Comparison of ENCODE assay signal across 9 mouse cellular contexts in genomic region chr7:46845978-46846485, GRCm38 (mm10). TPM values are rescaled to one million over a fixed set of nuclear protein-coding genes. Genes with fewer than 3 reads are reported as not detected.
DNase-seq lines count a peak whose midpoint lies in the region; ATAC-seq and TF ChIP-seq lines count a peak whose summit lies in the region.
"Had no signal": no experiment of that assay in that cellular context is flagged by ENCODE, and none has a peak within 500 bp of the region (broad histone marks: within the 10 kb centered on the region; RNA-seq: fewer than 3 reads in every experiment).

No protein-coding gene starts in this region.

- TF ChIP-seq CTCF in midbrain, postnatal 0 days (IDR thresholded peaks at IDR 0.05), result no peak

- ATAC-seq in common myeloid progenitor, adult 5-6 weeks (replicated peaks; ENCODE audit: low read depth, poor library complexity, severe bottlenecking), result peak; percentile 54; the same call in 1 of the 2 replicates
- peak; percentile 43; the same call in 1 of the 2 replicates for ATAC-seq in limb, embryonic 14.5 days (ENCODE audit: low FRiP score, low read depth)
- ATAC-seq in midbrain, postnatal 0 days (ENCODE audit: low FRiP score), result peak; percentile 44

- no peak for TF ChIP-seq POLR2A in limb, embryonic 14.5 days (IDR thresholded peaks at IDR 0.05; ENCODE audit: borderline replicate concordance, extremely low read depth, insufficient read depth, insufficient read length)

- peak; percentile 62 for DNase-seq in gastrocnemius, adult 18-20 months (ENCODE audit: low spot score)
- no peak for DNase-seq in gastrocnemius, postnatal 25 days
- peak; percentile 85 for DNase-seq in CD4-positive helper T cell, adult 2 months (ENCODE audit: low read depth, low spot score)
- peak; percentile 34 to 55 for DNase-seq in gastrocnemius, postnatal 4 days (ENCODE audit: low spot score in 2 of 2)
- DNase-seq in limb, embryonic 14.5 days (ENCODE audit: low spot score), result peak; percentile 41
- DNase-seq in midbrain, postnatal 0 days (ENCODE audit: low spot score), result peak; percentile 28
- peak; percentile 73 for DNase-seq in thymus, postnatal 4 days

- H3K4me1 ChIP-seq in limb, embryonic 14.5 days (ENCODE audit: control insufficient read depth, insufficient read depth, low read length), result peaks cover 11% of the 10 kb centered on the region
- peaks cover 6% of the 10 kb centered on the region for H3K4me1 ChIP-seq in midbrain, postnatal 0 days (ENCODE audit: insufficient read depth, low read length)

- H3K9ac ChIP-seq in limb, embryonic 14.5 days (ENCODE audit: low read depth, low read length, severe bottlenecking), result peak overlapping the region; percentile 96
- peak overlapping the region; percentile 84 for H3K9ac ChIP-seq in midbrain, postnatal 0 days (replicated peaks; ENCODE audit: low read length, poor library complexity, severe bottlenecking)

- H3K27ac ChIP-seq in limb, embryonic 14.5 days (replicated peaks; ENCODE audit: low read depth, low read length), result peak overlapping the region; percentile 95
- peak overlapping the region; percentile 77 for H3K27ac ChIP-seq in midbrain, postnatal 0 days (ENCODE audit: low read depth, low read length)

- peak overlapping the region; percentile 82 for H3K4me2 ChIP-seq in limb, embryonic 14.5 days (replicated peaks; ENCODE audit: low read depth, low read length, severe bottlenecking)
- H3K4me2 ChIP-seq in midbrain, postnatal 0 days (ENCODE audit: low read depth, low read length, poor library complexity, severe bottlenecking), result peak overlapping the region; percentile 90

- peaks cover 36% of the 10 kb centered on the region for H3K36me3 ChIP-seq in limb, embryonic 14.5 days (ENCODE audit: control insufficient read depth, insufficient read depth, low read length)
- H3K36me3 ChIP-seq in midbrain, postnatal 0 days (ENCODE audit: insufficient read depth, low read length), result peaks cover 16% of the 10 kb centered on the region

- H3K9me3 ChIP-seq in limb, embryonic 14.5 days (ENCODE audit: control insufficient read depth, low read length), result no peaks in the 10 kb centered on the region
- no peaks in the 10 kb centered on the region for H3K9me3 ChIP-seq in midbrain, postnatal 0 days (ENCODE audit: low read length)

- WGBS in limb, embryonic 14.5 days, result under 1% methylated on average over 36 of the region's 36 CpGs
- 1% methylated on average over 36 of the region's 36 CpGs for WGBS in midbrain, postnatal 0 days

- H3K27me3 ChIP-seq in limb, embryonic 14.5 days (ENCODE audit: control insufficient read depth, insufficient read depth, low read length), result no peaks in the 10 kb centered on the region
- H3K27me3 ChIP-seq in midbrain, postnatal 0 days (ENCODE audit: insufficient read depth, low read length), result no peaks in the 10 kb centered on the region

- peak overlapping the region; percentile 96 for H3K4me3 ChIP-seq in limb, embryonic 14.5 days (replicated peaks; ENCODE audit: low read length)
- peak overlapping the region; percentile 73 for H3K4me3 ChIP-seq in midbrain, postnatal 0 days (ENCODE audit: low read depth, low read length)

RNA-seq across cellular contexts. Expression of gene Ldha, which starts 4.8 kb away (rescaled TPM):
- 1,000 to 10,000 TPM; 2,332 to 2,702 TPM for total RNA-seq in gastrocnemius, adult 18-20 months (2021)
- 1,000 to 10,000 TPM; 2,738 to 2,745 TPM for total RNA-seq in gastrocnemius, postnatal 25 days (2021)
- 434 and 497 TPM in 2 replicates for total RNA-seq in common myeloid progenitor, adult 5-6 weeks (2017)
- total RNA-seq in gastrocnemius, postnatal 4 days (2021), result 1,000 to 10,000 TPM; 1,563 to 1,575 TPM
- 692 and 736 TPM in 2 replicates for polyA plus RNA-seq in limb, embryonic 14.5 days (2012; rRNA removed)
- polyA plus RNA-seq in limb, embryonic 14.5 days (2014; fragmentation: Nextera tagmentation; extraction: Ambion mirVana), result 1,461 and 1,594 TPM in 2 replicates
- 341 and 345 TPM in 2 replicates for total RNA-seq in midbrain, postnatal 0 days (2014; rRNA removed)
- polyA plus RNA-seq in midbrain, postnatal 0 days (2015; fragmentation: Nextera tagmentation; extraction: Ambion mirVana), result 604 and 701 TPM in 2 replicates

RNA-seq across cellular contexts. Expression of gene Ldhc, which starts 15.0 kb away (rescaled TPM):
- not detected for total RNA-seq in gastrocnemius, adult 18-20 months (2021)
- total RNA-seq in gastrocnemius, postnatal 25 days (2021), result not detected
- not detected in 2 replicates for total RNA-seq in common myeloid progenitor, adult 5-6 weeks (2017)
- not detected for total RNA-seq in gastrocnemius, postnatal 4 days (2021)
- 0.06 TPM in 1 of 2 replicates, not detected in the other for polyA plus RNA-seq in limb, embryonic 14.5 days (2012; rRNA removed)
- not detected in 2 replicates for polyA plus RNA-seq in limb, embryonic 14.5 days (2014; fragmentation: Nextera tagmentation; extraction: Ambion mirVana)
- total RNA-seq in midbrain, postnatal 0 days (2014; rRNA removed), result not detected in 2 replicates
- 0.22 and 0.32 TPM in 2 replicates for polyA plus RNA-seq in midbrain, postnatal 0 days (2015; fragmentation: Nextera tagmentation; extraction: Ambion mirVana)
- total RNA-seq: adrenal gland, postnatal 36 days had no signal

RNA-seq across cellular contexts. Expression of gene Gtf2h1, which starts 50.1 kb away (rescaled TPM):
- 10 to 100 TPM; 15.4 to 18.2 TPM for total RNA-seq in gastrocnemius, adult 18-20 months (2021)
- total RNA-seq in gastrocnemius, postnatal 25 days (2021), result 10 to 100 TPM; 13.0 to 15.3 TPM
- total RNA-seq in common myeloid progenitor, adult 5-6 weeks (2017), result 86.1 and 96.2 TPM in 2 replicates
- 10 to 100 TPM; 31.0 to 40.2 TPM for total RNA-seq in gastrocnemius, postnatal 4 days (2021)
- polyA plus RNA-seq in limb, embryonic 14.5 days (2012; rRNA removed), result 24.3 and 34.2 TPM in 2 replicates
- polyA plus RNA-seq in limb, embryonic 14.5 days (2014; fragmentation: Nextera tagmentation; extraction: Ambion mirVana), result 53.1 and 53.5 TPM in 2 replicates
- 32.9 and 50.2 TPM in 2 replicates for total RNA-seq in midbrain, postnatal 0 days (2014; rRNA removed)
- 36.4 and 38.2 TPM in 2 replicates for polyA plus RNA-seq in midbrain, postnatal 0 days (2015; fragmentation: Nextera tagmentation; extraction: Ambion mirVana)

RNA-seq across cellular contexts. Expression of gene Hps5, which starts 50.2 kb away (rescaled TPM):
- total RNA-seq in gastrocnemius, adult 18-20 months (2021), result 10 to 100 TPM; 11.2 to 12.1 TPM
- total RNA-seq in gastrocnemius, postnatal 25 days (2021), result 10 to 100 TPM in 1 of 2 experiments, 1 to 10 TPM in 1; 9.8 to 10.9 TPM
- total RNA-seq in common myeloid progenitor, adult 5-6 weeks (2017), result 32.3 and 33.0 TPM in 2 replicates
- total RNA-seq in gastrocnemius, postnatal 4 days (2021), result 10 to 100 TPM; 14.8 to 18.4 TPM
- 34.2 and 36.5 TPM in 2 replicates for polyA plus RNA-seq in limb, embryonic 14.5 days (2012; rRNA removed)
- polyA plus RNA-seq in limb, embryonic 14.5 days (2014; fragmentation: Nextera tagmentation; extraction: Ambion mirVana), result 20.6 and 23.6 TPM in 2 replicates
- total RNA-seq in midbrain, postnatal 0 days (2014; rRNA removed), result 16.7 and 24.6 TPM in 2 replicates
- polyA plus RNA-seq in midbrain, postnatal 0 days (2015; fragmentation: Nextera tagmentation; extraction: Ambion mirVana), result 8.1 and 9.0 TPM in 2 replicates
